Mouse (Mus musculus): ENCODE results near the gene Etv3. TPM values are rescaled to one million over a fixed set of nuclear protein-coding genes. Genes with fewer than 3 reads are reported as not detected.

Etv3 gene
- polyA plus RNA-seq, 2 experiments = 1.3 to 2.7 TPM

- DNase-seq (ENCODE audit: low read depth in 3 of 3, low spot score in 3 of 3) (no peak), ATAC-seq (ENCODE audit: insufficient read depth) (no peak)
- H3K4me1 ChIP-seq (replicated peaks; ENCODE audit: control insufficient read depth in 2 of 2, insufficient read depth in 2 of 2, low read length in 1 of 2) = 0 out of 4 replicates have a peak, but pooled peaks cover 0 to 2% of the 10 kb centered on the region in 2 experiments
- H3K9me3 ChIP-seq (ENCODE audit: control insufficient read depth, low read length) = no peaks in the 10 kb centered on the region
- no peaks in the 10 kb centered on the region for H3K27me3 ChIP-seq (ENCODE audit: control insufficient read depth, insufficient read depth, low read length)
- TF ChIP-seq EP300 (IDR thresholded peaks at IDR 0.05; ENCODE audit: low read depth) (no peak), CTCF (IDR thresholded peaks at IDR 0.05; ENCODE audit: low read depth) (no peak)
- peaks cover 26% of the 10 kb centered on the region for H3K36me3 ChIP-seq (replicated peaks; ENCODE audit: control insufficient read depth, insufficient read depth, low read depth)
- WGBS (ENCODE audit: insufficient replicate concordance) = 81% methylated on average over 7 of the region's 7 CpGs
- no peak overlapping the region for H3K9ac ChIP-seq (replicated peaks)
- no peak overlapping the region for H3K4me2 ChIP-seq (ENCODE audit: low read depth)
- H3K27ac ChIP-seq = no peak overlapping the region
- no peak overlapping the region for H3K4me3 ChIP-seq (ENCODE audit: insufficient read depth in 1 of 2, low read depth in 2 of 2, low read length in 2 of 2)
These were observed 8.6 kb downstream of the Etv3 start for GRCm38 (mm10) chr3:87533667-87534378.

- WGBS (ENCODE audit: insufficient replicate concordance) = 77% methylated on average over 10 of the region's 10 CpGs
- Histone ChIP-seq H3K27me3 (ENCODE audit: control insufficient read depth, insufficient read depth, low read length) (no peaks in the 10 kb centered on the region), H3K4me2 (ENCODE audit: low read depth) (no peak overlapping the region), H3K9ac (replicated peaks) (no peak overlapping the region), H3K9me3 (ENCODE audit: control insufficient read depth, low read length) (no peaks in the 10 kb centered on the region), H3K4me1 (replicated peaks; ENCODE audit: control insufficient read depth in 2 of 2, insufficient read depth in 2 of 2, low read length in 1 of 2) (0 out of 4 replicates have a peak, but pooled peaks cover 0 to 2% of the 10 kb centered on the region in 2 experiments), H3K27ac (no peak overlapping the region), H3K36me3 (replicated peaks; ENCODE audit: control insufficient read depth, insufficient read depth, low read depth) (peaks cover 9% of the 10 kb centered on the region; the same call in 1 of the 2 replicates), H3K4me3 (ENCODE audit: insufficient read depth in 1 of 2, low read depth in 2 of 2, low read length in 2 of 2) (no peak overlapping the region)
- DNase-seq (ENCODE audit: low read depth in 3 of 3, low spot score in 3 of 3) (no peak), ATAC-seq (ENCODE audit: insufficient read depth) (no peak)
- TF ChIP-seq CTCF (IDR thresholded peaks at IDR 0.05; ENCODE audit: low read depth) (no peak), EP300 (IDR thresholded peaks at IDR 0.05; ENCODE audit: low read depth) (no peak)
These were observed 12.8 kb downstream of the Etv3 start for GRCm38 (mm10) chr3:87538034-87538433.

- TF ChIP-seq CTCF (IDR thresholded peaks at IDR 0.05; ENCODE audit: low read depth) (no peak), EP300 (IDR thresholded peaks at IDR 0.05; ENCODE audit: low read depth) (no peak)
- H3K27me3 ChIP-seq (ENCODE audit: control insufficient read depth, insufficient read depth, low read length) = no peaks in the 10 kb centered on the region
- ATAC-seq (ENCODE audit: insufficient read depth) (no peak), DNase-seq (ENCODE audit: low read depth in 3 of 3, low spot score in 3 of 3) (no peak)
- no peak overlapping the region for H3K27ac ChIP-seq
- H3K4me2 ChIP-seq (ENCODE audit: low read depth) = no peak overlapping the region
- WGBS (ENCODE audit: insufficient replicate concordance) = 62% methylated on average over 11 of the region's 11 CpGs
- H3K36me3 ChIP-seq (replicated peaks; ENCODE audit: control insufficient read depth, insufficient read depth, low read depth) = peaks cover 9% of the 10 kb centered on the region; the same call in 1 of the 2 replicates
- 0 out of 4 replicates have a peak, but pooled peaks cover 0 to 2% of the 10 kb centered on the region in 2 experiments for H3K4me1 ChIP-seq (replicated peaks; ENCODE audit: control insufficient read depth in 2 of 2, insufficient read depth in 2 of 2, low read length in 1 of 2)
- no peaks in the 10 kb centered on the region for H3K9me3 ChIP-seq (ENCODE audit: control insufficient read depth, low read length)
- H3K9ac ChIP-seq (replicated peaks) = no peak overlapping the region
- H3K4me3 ChIP-seq (ENCODE audit: insufficient read depth in 1 of 2, low read depth in 2 of 2, low read length in 2 of 2) = no peak overlapping the region
These were observed 14.9 kb downstream of the Etv3 start for GRCm38 (mm10) chr3:87540028-87540675.

GRCm38 (mm10) chr3:87540714-87541113 lies 15.5 kb downstream of the Etv3 start:
- H3K9me3 ChIP-seq (ENCODE audit: control insufficient read depth, low read length) = no peaks in the 10 kb centered on the region
- 68% methylated on average over 8 of the region's 8 CpGs for WGBS (ENCODE audit: insufficient replicate concordance)
- ATAC-seq (ENCODE audit: insufficient read depth) = no peak
- H3K27ac ChIP-seq = no peak overlapping the region
- no peak overlapping the region for H3K4me3 ChIP-seq (ENCODE audit: insufficient read depth in 1 of 2, low read depth in 2 of 2, low read length in 2 of 2)
- TF ChIP-seq EP300 (IDR thresholded peaks at IDR 0.05; ENCODE audit: low read depth) (no peak), CTCF (IDR thresholded peaks at IDR 0.05; ENCODE audit: low read depth) (no peak)
- H3K4me2 ChIP-seq (ENCODE audit: low read depth) = no peak overlapping the region
- H3K27me3 ChIP-seq (ENCODE audit: control insufficient read depth, insufficient read depth, low read length) = no peaks in the 10 kb centered on the region
- H3K4me1 ChIP-seq (replicated peaks; ENCODE audit: control insufficient read depth in 2 of 2, insufficient read depth in 2 of 2, low read length in 1 of 2) = 0 out of 4 replicates have a peak, but pooled peaks cover 0 to 2% of the 10 kb centered on the region in 2 experiments
- H3K36me3 ChIP-seq (replicated peaks; ENCODE audit: control insufficient read depth, insufficient read depth, low read depth) = peaks cover 6% of the 10 kb centered on the region; the same call in 1 of the 2 replicates
- DNase-seq (ENCODE audit: low read depth in 3 of 3, low spot score in 3 of 3) = no peak
- no peak overlapping the region for H3K9ac ChIP-seq (replicated peaks)
